Mouse (Mus musculus): ENCODE results near the gene Baz2a. TPM values are rescaled to one million over a fixed set of nuclear protein-coding genes. Genes with fewer than 3 reads are reported as not detected.

Baz2a gene
- 9.3 TPM for polyA plus RNA-seq (2014; fragmentation: Illumina TruSeq; extraction: RNeasy Lipid Tissue Mini Kit (QIAGEN cat#74804); ENCODE audit: low read depth, low replicate concordance)

GRCm38 (mm10) chr10:128091564-128092505 is at the start of gene Baz2a:
Gene Baz2a, plus strand, starts transcription at chr10:128091577.

GRCm38 (mm10) chr10:128058601-128059151 is 32.7 kb upstream of the Baz2a start, which contains the start of gene Ptges3:
Gene Ptges3, plus strand, starts transcription at chr10:128058954.

GRCm38 (mm10) chr10:128082880-128083421 is 8.4 kb upstream of the Baz2a start, which contains the start of gene Atp5b:
Gene Atp5b, plus strand, starts transcription at chr10:128083273.

Other genes with a start within 250 kb of the Baz2a start
- 2.4 TPM for gene Rdh19, start 241.6 kb upstream of the Baz2a start, polyA plus RNA-seq (2014; fragmentation: Illumina TruSeq; extraction: RNeasy Lipid Tissue Mini Kit (QIAGEN cat#74804); ENCODE audit: low read depth, low replicate concordance)
- 144 TPM for gene Rdh16f2, start 225.1 kb upstream of the Baz2a start, polyA plus RNA-seq (2014; fragmentation: Illumina TruSeq; extraction: RNeasy Lipid Tissue Mini Kit (QIAGEN cat#74804); ENCODE audit: low read depth, low replicate concordance)
- gene Rdh7, start 202.8 kb upstream of the Baz2a start, polyA plus RNA-seq (2014; fragmentation: Illumina TruSeq; extraction: RNeasy Lipid Tissue Mini Kit (QIAGEN cat#74804); ENCODE audit: low read depth, low replicate concordance), result not detected
- 0.16 TPM for gene Sdr9c7, start 193.1 kb upstream of the Baz2a start, polyA plus RNA-seq (2014; fragmentation: Illumina TruSeq; extraction: RNeasy Lipid Tissue Mini Kit (QIAGEN cat#74804); ENCODE audit: low read depth, low replicate concordance)
- not detected for gene Hsd17b6, start 84.0 kb upstream of the Baz2a start, polyA plus RNA-seq (2014; fragmentation: Illumina TruSeq; extraction: RNeasy Lipid Tissue Mini Kit (QIAGEN cat#74804); ENCODE audit: low read depth, low replicate concordance)
- 22.8 TPM for gene Prim1, start 76.4 kb upstream of the Baz2a start, polyA plus RNA-seq (2014; fragmentation: Illumina TruSeq; extraction: RNeasy Lipid Tissue Mini Kit (QIAGEN cat#74804); ENCODE audit: low read depth, low replicate concordance)
- 1,133 TPM for gene Naca, start 56.0 kb upstream of the Baz2a start, polyA plus RNA-seq (2014; fragmentation: Illumina TruSeq; extraction: RNeasy Lipid Tissue Mini Kit (QIAGEN cat#74804); ENCODE audit: low read depth, low replicate concordance)
- gene Ptges3, start 32.6 kb upstream of the Baz2a start, polyA plus RNA-seq (2014; fragmentation: Illumina TruSeq; extraction: RNeasy Lipid Tissue Mini Kit (QIAGEN cat#74804); ENCODE audit: low read depth, low replicate concordance), result 395 TPM
- gene Atp5b, start 8.3 kb upstream of the Baz2a start, polyA plus RNA-seq (2014; fragmentation: Illumina TruSeq; extraction: RNeasy Lipid Tissue Mini Kit (QIAGEN cat#74804); ENCODE audit: low read depth, low replicate concordance), result 1,708 TPM
- 12.4 TPM for gene Rbms2, start 88.7 kb downstream of the Baz2a start, polyA plus RNA-seq (2014; fragmentation: Illumina TruSeq; extraction: RNeasy Lipid Tissue Mini Kit (QIAGEN cat#74804); ENCODE audit: low read depth, low replicate concordance)
- gene Gls2, start 102.9 kb downstream of the Baz2a start, polyA plus RNA-seq (2014; fragmentation: Illumina TruSeq; extraction: RNeasy Lipid Tissue Mini Kit (QIAGEN cat#74804); ENCODE audit: low read depth, low replicate concordance), result not detected
- 16.3 TPM for gene Spryd4, start 120.2 kb downstream of the Baz2a start, polyA plus RNA-seq (2014; fragmentation: Illumina TruSeq; extraction: RNeasy Lipid Tissue Mini Kit (QIAGEN cat#74804); ENCODE audit: low read depth, low replicate concordance)
- gene Mip, start 134.3 kb downstream of the Baz2a start, polyA plus RNA-seq (2014; fragmentation: Illumina TruSeq; extraction: RNeasy Lipid Tissue Mini Kit (QIAGEN cat#74804); ENCODE audit: low read depth, low replicate concordance), result not detected
- 2.3 TPM for gene Timeless, start 140.5 kb downstream of the Baz2a start, polyA plus RNA-seq (2014; fragmentation: Illumina TruSeq; extraction: RNeasy Lipid Tissue Mini Kit (QIAGEN cat#74804); ENCODE audit: low read depth, low replicate concordance)
- not detected for gene Apon, start 162.5 kb downstream of the Baz2a start, polyA plus RNA-seq (2014; fragmentation: Illumina TruSeq; extraction: RNeasy Lipid Tissue Mini Kit (QIAGEN cat#74804); ENCODE audit: low read depth, low replicate concordance)
- not detected for gene Apof, start 177.1 kb downstream of the Baz2a start, polyA plus RNA-seq (2014; fragmentation: Illumina TruSeq; extraction: RNeasy Lipid Tissue Mini Kit (QIAGEN cat#74804); ENCODE audit: low read depth, low replicate concordance)
- gene Stat2, start 179.0 kb downstream of the Baz2a start, polyA plus RNA-seq (2014; fragmentation: Illumina TruSeq; extraction: RNeasy Lipid Tissue Mini Kit (QIAGEN cat#74804); ENCODE audit: low read depth, low replicate concordance), result 3.6 TPM
- gene Il23a, start 207.2 kb downstream of the Baz2a start, polyA plus RNA-seq (2014; fragmentation: Illumina TruSeq; extraction: RNeasy Lipid Tissue Mini Kit (QIAGEN cat#74804); ENCODE audit: low read depth, low replicate concordance), result not detected
- gene Pan2, start 211.8 kb downstream of the Baz2a start, polyA plus RNA-seq (2014; fragmentation: Illumina TruSeq; extraction: RNeasy Lipid Tissue Mini Kit (QIAGEN cat#74804); ENCODE audit: low read depth, low replicate concordance), result 4.8 TPM
- 69.0 TPM for gene Cnpy2, start 230.9 kb downstream of the Baz2a start, polyA plus RNA-seq (2014; fragmentation: Illumina TruSeq; extraction: RNeasy Lipid Tissue Mini Kit (QIAGEN cat#74804); ENCODE audit: low read depth, low replicate concordance)
- gene Cs, start 246.2 kb downstream of the Baz2a start, polyA plus RNA-seq (2014; fragmentation: Illumina TruSeq; extraction: RNeasy Lipid Tissue Mini Kit (QIAGEN cat#74804); ENCODE audit: low read depth, low replicate concordance), result 106 TPM